Mouse (Mus musculus) MN1 (cell line): ENCODE measurements around the gene Rgmb.

Experiments used
- DNase-seq: peaks from one replicate; pipeline ENCODE4 v3.0.0-alpha.2; 2016; ENCODE audit warnings: low spot score

Gene Rgmb

DNA sequence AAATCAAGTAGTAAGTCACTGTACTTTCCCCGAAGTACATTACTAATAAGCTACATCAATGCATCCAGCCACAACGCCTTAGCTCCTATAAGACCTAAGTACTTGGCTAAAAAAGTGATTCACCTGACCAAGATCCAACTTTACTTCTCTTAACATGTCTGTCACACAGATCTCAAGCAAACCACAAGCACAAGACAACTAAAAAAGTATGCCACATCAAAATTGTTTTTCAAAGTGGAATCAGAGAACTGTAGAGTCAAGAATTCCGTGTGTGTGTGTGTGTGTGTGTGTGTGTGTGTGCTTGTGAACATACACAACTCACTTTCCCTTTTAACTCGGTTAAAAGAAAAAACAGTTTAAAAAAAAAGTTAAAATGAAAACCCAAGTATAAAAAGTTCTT lies 9.1 kb downstream of the Rgmb start:
- DNase-seq: no peak

DNA sequence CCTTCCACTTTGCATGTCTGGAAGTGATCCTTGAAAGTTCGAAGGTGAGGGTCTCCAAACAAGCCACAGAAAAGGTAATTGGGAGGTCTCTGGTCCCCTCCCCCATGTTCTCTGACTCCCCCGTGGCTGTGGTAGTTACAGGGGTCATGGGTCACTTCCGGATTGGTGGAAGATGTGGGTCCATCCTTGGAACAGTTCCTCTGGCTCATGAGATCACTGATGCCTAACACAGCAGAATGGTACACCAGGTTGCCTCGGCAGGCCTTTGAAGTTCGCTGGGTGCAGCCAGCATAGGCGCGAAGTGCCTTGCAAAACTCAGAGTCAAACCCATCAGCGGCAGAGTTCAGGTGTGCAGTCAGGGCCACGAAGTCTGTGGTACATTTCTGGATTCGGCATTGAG lies 10.1 kb downstream of the Rgmb start:
- DNase-seq: no peak

- no peak for DNase-seq
These were observed 10.7 kb downstream of the Rgmb start for GRCm38 (mm10) chr17:15820146-15820545.

GRCm38 (mm10) chr17:15818372-15818771 lies 12.5 kb downstream of the Rgmb start:
- DNase-seq: no peak

- DNase-seq: no peak
These were observed 13.2 kb downstream of the Rgmb start for GRCm38 (mm10) chr17:15817634-15818033.

DNA sequence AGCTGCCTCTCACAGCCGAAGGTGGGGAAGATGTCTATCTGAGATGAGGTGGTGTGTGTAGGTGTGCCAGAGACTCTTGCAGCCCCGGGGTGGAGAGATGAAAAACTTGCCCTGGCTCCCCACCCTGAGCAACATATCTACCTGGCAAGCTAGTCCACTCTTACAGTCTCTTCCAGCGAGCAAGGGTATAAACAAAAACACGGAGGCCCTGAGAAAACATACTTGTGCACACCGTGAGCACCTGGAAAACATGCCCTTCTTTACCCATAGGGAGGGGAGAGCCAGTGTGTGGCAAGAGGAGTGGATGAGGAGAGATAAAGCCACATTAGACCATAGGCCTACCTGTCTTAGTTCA lies 13.8 kb downstream of the Rgmb start:
- no peak for DNase-seq

DNA sequence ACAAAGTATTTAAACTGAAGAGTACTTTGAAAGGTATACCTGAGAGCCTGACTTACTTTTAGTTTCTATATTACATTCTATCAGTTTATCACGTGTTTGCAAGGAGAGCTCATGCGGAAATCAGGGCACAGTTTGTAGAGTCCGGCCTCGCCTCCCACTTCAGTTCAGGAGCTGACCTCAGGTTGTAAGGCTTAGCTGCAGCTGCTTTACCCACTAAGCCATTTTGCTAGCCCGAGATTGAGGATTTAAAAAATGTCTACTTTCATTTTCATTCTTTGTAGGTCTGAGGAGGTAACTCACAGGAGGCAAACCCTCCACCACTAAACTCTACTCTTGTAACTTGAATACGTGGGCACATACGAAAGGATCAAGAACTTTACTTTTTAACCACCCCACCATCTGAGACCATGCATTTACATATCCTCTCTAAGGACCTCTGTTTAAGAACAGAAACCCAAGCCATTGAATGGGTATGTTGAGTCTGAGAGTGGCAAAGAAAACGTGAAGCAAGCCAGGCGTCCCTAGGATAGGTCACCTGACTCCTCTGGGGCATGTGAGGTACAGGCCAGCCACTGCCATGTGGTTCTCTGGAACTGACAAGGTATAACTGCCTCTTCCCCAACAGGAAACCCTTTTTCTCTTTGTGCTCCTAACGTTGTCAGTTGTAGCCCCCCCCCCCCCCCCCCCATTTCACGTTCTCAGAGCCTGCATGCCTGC lies 14.3 kb downstream of the Rgmb start:
- no peak for DNase-seq

GRCm38 (mm10) chr17:15815312-15816018 lies 15.4 kb downstream of the Rgmb start:
- DNase-seq: no peak

- no peak for DNase-seq
These were observed 17.1 kb downstream of the Rgmb start for GRCm38 (mm10) chr17:15813658-15814212.

DNA sequence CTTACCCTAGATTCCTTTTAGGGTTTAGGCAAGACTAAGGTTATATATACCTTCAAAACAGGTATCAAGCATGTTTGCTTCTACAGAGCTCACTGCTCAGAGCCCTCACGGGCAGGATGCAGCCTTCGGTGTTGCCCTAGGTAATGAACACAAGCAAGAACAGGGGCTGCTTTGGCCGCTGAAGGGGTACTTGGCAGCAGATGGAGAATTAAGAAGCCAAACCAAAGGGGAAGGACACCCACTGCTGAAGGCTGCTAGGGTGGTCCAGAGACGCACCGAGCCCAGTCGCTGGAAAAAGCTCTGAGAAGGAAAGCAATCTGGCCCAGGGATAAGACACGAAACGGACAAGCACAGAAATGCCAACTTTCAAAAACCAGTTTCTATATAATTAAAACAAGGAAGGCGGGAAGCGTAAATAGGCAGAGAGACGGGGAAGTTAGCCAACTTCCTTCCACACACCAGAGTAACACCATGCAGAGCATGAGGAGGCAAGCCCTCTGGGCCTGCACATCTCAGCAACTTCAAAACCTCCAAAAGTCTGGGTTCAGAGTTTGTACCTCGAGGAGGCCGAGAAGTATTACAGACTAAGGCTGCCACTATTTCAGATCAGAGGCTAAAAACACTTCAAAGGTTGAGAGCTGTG lies 18.6 kb downstream of the Rgmb start:
- DNase-seq: no peak

DNA sequence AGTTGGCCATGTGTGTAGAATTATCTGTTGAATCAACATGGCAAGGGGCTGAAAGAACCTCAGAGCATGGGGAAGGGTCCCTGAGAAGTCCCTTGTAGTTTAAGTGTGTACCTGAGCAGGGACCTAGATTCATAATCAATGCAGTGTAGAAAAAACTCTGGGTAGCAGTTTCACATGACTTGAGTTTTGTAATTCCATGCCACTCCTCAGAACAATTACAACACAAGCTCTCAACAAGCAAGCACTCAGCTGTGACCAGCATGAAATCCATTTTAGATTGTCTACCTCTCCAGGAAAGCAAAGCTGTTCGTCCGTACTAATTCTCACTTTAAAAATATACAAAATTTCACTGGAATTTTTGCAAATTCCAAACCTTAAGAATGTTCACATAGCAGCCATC lies 20.9 kb downstream of the Rgmb start:
- no peak for DNase-seq

- DNase-seq: no peak
These were observed 22.1 kb downstream of the Rgmb start for GRCm38 (mm10) chr17:15808468-15809374.

DNA sequence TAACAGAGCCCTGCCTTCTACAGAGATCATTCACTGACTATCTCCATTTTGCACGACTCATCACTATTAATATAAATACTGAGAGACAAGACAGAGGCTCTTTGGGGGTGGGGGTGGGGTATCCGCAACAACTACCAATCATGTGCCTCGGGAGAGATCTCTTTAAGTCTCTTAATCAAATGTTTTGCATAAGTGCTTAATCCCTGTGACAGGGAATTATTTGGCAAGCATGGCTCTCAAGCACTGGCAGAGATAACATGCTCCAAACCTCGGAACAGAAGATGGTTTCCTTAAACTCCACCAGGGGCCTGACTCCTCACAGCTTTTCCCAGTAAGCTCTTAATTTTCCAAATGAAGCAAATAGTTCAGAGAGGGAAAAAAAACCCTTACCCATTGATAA lies 22.8 kb downstream of the Rgmb start:
- DNase-seq: no peak

DNA sequence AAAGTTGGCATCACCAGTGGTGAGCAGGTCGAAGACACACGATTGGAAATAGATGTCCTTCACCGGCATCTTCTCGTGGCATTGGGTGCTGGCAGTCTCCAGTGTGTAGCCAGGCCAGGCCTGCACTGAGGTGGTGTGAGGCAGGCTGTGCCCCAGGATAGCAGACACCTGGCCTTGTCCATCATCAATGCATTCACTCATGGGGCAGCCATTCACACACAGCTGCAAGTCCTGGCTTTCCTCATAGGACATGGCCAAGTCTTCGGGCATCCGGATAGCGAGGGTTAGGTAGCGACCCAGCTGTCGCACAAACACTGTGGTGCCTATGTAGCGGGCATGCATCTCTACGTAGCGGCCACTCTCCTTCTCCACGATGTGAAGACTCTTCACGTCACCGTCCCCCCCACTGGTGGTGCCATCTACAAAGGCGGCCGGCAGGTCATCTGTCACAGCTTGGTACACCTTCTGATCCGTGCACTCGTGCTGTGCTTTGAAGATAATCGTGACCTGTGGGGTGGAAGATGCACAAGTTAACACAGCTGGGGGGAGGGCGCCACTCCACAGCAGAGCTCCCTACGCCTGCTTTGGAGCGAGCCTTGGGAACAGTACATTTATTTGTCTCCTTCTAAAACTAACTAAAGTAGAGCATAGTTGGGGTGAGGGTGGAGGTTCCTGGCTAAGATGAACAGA lies 23.4 kb downstream of the Rgmb start:
- DNase-seq: no peak

GRCm38 (mm10) chr17:15804008-15804812 lies 26.6 kb downstream of the Rgmb start:
- peak; percentile 39 for DNase-seq

DNA sequence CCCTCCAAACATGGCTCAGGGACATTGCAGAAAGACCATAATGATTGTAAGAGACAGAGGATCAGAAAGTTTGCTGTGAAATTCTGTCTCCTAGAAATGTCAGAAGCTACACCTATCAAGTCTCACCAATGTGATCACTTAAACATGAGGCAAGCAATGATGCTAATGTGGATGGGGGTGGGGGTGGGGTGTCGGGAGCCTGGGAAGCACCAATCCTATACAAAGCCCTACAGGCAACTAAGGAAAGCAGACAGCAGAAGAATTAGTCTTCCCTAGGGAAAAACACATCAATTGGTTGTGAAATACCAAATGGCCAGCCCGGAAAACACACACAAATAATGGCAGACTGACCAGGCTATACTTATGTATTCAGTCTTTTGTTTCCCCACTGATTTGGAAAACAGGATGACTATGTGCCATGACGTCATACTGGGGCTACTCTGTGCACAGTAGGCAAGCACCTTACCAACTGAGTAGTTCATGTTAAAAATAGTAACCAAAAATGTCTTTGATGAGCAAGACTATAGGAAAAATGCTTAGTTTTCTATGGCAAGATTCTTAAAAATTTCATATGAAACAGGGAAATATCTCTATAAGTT lies 31.5 kb downstream of the Rgmb start:
- DNase-seq: no peak

DNA sequence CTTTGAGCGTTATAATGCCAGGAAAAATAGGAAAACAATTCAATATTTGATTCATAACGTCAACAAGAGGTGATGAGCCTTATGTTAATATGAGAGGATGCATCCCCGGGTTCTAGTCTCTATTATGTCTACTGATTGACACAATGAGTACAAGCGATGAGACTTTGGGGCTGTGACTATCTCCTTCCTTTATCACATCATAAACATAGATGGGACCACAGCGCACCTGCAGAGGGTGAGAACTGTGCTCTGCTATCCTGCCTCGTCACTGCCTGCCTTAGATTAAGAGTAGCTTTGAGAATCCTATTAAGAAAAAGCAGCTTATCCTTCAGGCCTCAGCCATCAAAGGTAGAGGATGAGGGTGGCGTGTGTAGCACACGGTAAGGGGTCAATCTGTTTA lies 40.1 kb downstream of the Rgmb start:
- no peak for DNase-seq

GRCm38 (mm10) chr17:15787036-15787435 lies 43.8 kb downstream of the Rgmb start:
- peak; percentile 18 for DNase-seq

- no peak for DNase-seq
These were observed 52.9 kb downstream of the Rgmb start for GRCm38 (mm10) chr17:15777979-15778378.

DNA sequence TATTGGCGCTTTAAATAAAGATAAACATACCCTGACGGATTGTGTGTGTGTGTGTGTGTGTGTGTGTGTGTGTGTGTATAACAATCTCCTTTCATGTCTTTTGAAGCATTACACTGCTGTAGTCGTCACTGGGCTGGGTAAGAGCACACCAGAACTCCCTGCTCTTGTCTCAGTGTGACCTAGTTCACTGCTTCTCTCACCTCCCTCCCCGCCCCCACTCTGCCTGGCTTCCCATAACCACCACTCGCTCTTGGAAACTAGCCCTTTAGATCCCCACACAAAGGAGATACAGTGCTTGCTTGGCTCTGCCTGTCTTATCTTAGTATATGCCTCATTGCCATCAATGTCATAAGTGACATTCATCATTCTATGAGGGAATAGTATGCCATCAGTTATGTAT lies 54.5 kb downstream of the Rgmb start:
- no peak for DNase-seq
